Mouse (Mus musculus) mesoderm, embryonic 11.5 days (tissue): ENCODE measurements at regions not wholly inside any gene's neighbourhood (a gene's known extent, or its start where the extent isn't known, plus 50 kb on each side); places are given as distances from the start of the nearest gene placed in this dataset.
A peak's percentile ranks its signal among the peaks of the same experiment; 100 is the strongest.

Source experiments
- DNase-seq: peaks from one replicate; pipeline ENCODE4 v3.0.0-alpha.2; 2012; ENCODE audit warnings: low read depth, low spot score

DNA sequence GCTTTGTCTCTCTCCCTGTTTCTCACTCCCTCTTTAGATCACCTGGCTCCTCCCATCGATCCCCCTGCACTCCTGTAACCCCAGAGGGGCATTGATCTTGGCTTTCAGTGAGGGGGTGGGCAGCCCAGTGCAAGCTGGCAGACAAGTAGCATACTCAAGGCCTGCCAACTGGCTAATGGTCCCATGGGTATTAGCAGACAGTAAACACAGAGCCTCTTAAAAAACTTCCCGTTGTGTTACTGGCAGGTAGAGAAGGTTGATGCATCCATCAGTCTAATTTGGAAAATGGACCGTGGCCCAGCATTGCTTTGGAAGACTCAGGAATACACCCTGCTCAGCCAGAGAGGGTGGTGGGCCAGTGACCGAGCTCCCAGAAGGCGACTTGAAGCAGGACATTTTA is 145.0 kb downstream of the 9530068E07Rik start:
- DNase-seq: no peak

DNA sequence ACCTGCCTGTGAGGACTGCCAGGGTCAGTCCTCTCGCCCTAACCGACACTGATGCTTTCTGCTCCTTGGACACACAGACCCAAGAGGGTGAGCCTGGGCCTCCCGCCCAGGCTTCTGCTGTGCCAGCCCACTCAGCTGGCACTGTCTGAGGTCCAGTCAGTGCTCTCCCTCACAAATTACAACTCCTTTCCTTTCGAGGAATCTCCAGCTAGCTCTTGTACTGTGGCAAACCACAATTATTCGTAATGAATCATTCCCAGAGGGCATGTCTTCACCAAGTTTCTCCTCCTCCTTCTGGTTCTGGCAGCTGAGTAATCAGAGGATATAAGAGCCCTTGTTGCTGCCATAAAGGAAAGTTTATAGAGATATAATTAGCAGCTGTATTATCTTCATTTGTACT is 155.2 kb downstream of the 9530068E07Rik start:
- no peak for DNase-seq

DNA sequence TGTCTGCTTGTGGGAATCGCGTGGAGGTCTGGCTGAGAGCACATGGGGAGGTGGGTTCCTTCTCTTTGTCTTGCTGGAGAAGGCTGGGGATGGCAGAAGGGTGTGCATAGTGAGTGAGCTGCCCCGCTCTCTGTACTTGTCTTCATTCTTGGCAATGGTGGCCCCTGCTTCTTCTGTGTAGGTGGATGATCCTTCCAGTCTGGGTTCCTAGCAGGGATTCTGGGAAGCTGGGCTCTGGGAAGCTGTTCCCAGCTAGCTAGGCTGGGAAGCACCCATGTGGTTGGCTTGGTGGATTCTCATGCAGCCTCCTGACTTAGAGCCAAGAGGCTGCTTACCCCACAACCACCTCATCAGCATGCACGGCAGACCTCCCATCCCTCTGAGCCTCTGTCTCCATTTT is 156.6 kb downstream of the 9530068E07Rik start:
- no peak for DNase-seq

DNA sequence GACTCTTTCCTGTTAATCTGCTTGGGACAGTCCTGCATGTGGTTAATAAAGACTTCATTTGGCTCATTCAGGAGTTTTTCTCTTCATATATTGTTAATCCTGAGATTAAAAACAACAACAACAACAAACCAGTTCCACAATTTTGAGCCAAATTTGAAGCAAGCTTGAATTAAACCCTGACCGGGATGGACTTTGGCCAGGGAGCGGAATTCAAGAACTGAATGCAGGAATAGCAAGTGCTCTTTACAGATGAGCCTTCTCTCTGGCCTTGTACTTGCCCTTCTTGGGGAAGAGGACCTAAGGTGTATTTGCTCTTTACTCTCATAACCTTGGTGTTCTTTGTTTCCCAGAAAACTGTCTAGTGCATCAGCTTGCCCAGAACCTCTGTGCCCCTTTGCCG is 161.6 kb downstream of the 9530068E07Rik start:
- DNase-seq: no peak

DNA sequence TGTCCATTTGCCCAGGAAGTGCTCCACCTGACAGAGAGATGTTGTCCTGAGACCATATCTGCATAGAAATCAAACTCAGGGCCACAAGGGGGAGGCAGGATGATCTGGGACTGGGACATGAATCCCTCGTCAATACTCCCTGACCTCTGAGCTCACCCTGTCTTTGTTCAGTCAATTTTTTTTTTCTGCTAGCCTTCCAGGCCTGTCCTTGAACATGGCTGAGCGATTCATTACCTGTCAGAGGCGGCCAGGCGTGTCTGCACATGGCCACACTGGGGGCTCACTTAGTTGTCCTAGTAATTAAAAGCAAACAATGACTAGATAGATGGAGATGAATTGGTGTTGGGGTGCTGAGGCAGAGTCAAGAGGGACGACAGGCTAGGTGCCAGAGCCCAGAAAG is 162.6 kb downstream of the 9530068E07Rik start:
- DNase-seq: no peak

DNA sequence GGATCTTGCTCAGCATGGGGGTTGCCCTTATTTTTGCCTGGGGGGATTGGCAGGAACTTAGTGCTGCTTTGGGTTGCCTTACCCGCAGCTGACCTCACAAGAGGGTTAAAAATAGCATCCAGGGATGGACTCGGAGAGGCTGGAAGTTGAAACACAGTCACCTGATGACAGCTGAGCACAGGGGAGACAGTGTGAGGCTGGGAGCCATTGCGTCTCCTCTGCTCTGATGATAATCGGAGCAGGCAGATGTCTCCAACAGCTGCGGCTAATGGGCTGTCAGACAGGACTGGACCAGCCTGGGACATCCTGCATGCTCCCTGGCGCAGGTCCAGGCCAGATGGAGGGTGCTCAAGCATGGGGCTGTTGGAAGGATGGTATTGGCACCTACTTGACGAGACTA is 165.1 kb downstream of the 9530068E07Rik start:
- peak; percentile 17 for DNase-seq

DNA sequence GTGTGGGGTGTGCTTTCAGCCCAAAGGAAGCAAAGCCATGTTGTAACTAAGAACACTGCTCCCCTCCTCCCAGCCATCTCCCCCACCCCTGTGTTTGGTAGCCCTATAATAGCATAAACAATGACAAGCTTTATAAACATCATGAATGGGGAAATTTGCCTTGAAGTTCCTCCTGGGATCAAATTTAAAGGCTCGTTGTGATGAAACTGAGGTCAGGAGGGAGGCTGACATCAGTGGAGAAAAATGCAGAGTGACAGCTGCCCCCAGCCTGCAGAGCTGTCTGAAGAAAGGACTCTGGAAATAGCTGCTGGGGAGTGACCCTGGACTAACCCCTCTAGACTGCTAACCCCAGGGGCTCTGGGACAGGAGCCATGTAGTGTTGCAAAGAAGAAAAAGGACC is 169.2 kb downstream of the 9530068E07Rik start:
- DNase-seq: peak; percentile 43

DNA sequence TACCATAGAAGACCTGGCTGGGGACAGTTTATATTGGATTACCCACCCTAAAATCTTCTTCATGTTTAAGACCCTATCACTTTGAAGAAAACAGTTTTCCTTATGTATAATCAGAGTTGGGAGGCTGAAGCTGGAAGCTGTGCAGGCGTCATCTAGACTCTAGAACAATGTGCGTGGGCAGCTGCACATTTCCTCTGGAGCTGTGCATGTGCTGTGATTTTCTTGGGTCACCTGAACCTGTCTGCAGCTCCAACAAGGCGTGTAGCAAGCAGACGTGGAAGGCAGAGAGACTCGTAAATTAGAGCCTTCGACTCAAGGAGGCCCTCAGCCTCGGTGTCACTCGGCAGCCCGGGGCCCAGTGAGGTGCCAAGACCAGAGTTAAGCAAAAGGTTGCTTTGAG is 169.8 kb downstream of the 9530068E07Rik start:
- DNase-seq: no peak

DNA sequence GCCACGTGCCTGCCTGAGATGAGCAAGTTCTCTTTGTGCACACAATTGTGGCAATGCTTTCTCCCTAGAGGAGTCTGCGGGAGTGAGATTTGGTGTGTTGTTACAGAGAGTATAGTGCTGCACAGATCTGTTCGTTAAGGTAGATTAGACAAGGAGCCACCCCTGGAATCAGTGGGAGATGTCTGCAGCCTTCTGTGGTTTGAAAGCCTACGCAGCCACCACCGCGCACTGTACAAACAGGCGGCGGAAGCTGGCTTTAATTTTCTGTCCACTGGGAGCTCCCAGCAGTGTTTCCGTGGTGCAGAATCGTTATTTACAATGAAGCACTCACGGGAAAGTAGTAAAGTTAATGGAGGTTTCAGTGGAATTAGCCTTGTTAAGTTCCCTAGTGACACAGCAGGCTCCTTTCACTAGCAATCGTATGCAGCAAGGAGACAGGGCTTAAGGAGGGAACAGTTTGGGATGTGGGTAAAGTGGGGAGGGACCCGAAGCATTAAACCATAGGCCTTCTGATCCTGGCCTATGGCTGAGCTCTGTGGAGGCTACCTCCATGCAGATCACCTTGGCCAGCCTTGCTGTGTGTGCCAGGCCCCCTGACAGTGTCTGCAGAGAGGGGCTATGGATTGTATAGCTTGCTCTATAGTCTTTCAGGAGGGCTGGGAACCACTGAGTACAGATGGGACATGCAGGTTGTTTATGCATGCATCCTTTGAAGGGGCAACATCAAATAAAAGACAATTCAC is 171.9 kb downstream of the 9530068E07Rik start:
- no peak for DNase-seq

DNA sequence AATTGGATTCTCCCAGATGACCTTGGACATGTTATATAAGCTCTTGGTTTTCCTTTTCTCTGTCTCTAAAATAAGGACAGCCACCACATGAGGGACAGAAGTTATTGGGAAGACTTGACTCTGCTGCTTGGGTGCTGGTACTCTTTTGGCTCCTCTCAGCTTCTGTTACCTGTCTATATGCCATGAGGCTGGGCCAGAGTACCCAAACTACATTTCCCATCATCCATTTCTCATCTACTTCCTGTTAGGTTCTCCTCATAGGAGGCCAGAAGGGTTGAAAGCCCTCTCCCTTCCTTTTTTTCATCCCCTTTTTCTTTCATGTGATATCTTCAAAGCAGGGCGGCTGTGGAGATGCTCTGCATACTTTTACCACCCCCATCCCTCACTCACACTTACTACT is 172.6 kb downstream of the 9530068E07Rik start:
- no peak for DNase-seq

DNA sequence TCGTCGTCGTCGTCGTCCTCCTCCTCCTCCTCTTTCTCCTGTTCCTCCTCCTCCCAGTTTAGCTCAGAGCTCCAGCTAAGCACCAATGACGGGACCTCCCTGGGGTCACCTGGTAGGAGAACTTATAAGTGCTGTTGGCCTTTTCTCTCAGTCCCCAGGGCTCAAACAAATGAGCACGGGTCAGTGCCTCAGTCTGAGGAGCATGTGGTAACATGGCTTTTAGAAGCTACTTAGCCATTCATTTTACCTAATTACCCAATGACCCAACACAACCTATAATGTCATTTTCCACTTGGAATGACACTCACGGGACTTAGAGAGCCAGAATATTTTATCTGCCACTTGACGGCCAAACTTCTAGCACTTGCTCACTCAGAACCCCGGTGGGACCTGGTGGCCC is 173.5 kb downstream of the 9530068E07Rik start:
- no peak for DNase-seq

DNA sequence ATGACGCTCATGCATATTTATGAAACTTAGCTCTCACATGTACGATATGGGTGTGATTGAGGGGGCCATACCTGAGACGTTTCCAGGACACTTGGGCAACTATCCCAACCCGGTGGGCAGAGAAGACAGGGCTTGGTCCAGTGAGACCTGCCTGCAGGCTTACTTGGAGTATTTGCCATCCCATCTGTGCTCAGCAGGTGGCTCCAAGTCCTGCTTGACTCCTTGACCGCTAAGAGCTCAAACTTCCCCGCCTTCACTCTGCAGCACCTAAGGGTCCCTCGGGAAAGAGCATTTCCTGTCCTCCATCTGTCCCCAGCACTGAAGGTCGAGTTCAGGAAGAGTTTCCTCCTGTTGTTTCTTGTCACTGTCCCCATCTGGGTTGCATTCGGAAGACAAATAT is 182.2 kb downstream of the 9530068E07Rik start:
- no peak for DNase-seq

DNA sequence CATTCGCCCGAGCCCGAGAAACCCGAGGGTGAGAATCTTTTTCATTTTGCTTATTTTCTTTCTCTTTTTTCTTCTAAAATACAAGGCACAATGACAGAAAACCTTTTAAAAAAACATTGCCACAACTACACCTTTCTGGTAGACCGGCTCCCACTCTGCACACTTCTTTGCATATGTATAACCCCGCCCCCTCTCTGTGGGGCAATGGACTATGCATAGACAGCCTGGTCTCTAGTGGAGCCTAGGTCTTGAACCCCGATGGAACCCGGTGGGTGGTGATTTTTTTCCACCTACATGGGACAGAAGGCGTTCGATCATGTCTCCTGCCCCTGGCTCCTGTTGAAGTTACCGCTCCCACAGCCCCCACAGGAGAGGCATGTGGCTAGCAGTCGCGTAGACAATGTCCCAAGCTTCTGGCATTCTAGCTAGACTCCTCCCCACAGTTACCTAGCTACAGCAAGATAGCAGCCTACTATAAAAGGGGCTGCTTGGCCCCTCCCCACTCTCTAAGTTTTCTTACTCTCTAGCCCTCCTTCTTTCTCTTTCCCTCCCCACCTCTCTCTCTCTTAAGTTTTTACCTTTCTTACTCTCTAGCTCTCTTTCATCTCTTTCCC is 183.6 kb downstream of the 9530068E07Rik start:
- DNase-seq: no peak

DNA sequence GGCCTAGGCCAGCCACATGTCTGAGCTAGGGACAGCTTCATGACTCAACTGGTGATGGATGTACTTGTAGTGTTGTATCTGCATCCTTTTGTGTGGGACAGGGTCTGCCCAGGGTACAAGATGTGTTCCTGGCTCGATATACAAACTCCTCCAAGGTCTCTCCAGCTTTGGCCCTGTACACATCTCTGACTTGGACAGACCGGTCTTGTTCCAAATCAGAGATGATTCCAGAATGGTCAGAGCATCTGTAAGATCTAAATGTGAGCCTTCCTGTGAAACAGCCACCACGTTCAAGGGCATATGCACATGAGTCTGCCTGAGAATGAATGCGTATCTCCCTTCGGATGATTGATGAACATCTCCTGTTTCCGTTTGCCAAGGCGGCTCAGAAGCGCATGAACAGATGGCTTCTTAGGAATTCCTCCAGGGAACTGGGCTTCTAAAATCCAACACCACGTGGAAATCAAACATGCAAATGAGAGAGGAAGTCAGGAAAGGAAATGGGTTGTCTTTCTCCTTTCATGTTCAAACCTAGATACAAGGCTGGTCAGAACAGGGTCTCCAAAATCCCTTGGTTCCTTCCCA is 172.7 kb upstream of the Fstl4 start:
- DNase-seq: peak; percentile 48

DNA sequence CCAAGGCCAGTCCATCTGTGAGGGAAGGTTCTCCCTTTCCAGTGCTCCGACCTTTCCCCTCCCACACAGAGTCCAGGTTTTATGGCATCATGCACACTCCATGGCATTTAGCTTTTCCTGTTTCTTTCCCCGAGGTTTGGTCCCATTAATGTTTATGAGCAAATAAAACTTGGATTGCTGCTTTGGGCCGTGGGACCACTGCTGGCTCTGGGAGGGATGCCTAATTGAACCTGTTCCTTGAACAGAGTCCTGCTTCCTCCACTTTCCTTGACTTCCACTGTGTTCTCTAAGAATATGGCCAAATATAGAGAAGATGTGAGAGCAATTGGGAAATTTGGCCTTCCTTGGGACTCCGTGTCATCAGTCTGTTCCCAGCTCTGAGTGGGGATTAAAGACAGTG is 170.3 kb upstream of the Fstl4 start:
- DNase-seq: no peak

DNA sequence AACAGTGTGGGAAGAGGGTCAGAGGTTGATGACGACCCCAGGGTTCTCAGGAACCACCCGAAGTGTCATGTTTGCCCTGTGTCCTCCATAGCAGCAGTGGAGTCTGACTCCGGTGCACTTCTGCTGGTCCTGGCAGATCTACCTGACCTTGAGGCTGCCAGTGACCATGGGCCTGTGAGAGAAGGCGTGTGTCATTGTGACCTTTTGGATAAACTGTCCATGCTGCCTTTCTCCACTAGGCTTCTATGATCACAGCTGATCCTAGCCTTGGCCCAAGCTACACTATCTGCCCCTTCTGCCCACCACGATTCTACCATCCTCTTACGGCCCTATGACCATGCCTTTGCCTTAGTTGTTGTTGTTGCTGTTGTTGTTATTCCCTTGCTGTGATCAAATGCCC is 163.2 kb upstream of the Fstl4 start:
- no peak for DNase-seq

DNA sequence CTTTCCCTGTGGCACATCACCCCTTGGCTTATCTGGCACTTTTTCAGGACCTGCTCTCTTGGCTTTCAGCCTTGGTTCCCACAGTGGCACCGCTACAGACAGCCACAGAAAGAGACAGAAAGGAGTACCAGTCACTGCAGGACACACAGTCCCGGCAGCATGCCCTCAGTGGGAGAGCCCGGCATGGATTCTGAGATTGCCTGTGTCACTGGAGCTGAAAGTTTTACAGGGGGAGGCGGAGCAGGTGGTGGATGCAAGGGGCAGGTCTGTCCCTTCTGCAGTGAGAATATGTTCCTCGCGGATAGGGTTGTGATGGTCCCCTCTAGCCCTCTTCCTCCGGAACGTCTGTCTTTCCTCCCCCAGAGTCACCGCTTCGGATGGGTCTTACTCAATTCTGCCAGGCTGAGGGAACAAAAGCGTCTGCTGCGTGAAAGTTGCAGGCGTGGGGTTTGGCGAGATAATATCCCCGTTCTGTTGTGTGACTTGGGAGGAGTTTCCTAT is 162.3 kb upstream of the Fstl4 start:
- DNase-seq: no peak

DNA sequence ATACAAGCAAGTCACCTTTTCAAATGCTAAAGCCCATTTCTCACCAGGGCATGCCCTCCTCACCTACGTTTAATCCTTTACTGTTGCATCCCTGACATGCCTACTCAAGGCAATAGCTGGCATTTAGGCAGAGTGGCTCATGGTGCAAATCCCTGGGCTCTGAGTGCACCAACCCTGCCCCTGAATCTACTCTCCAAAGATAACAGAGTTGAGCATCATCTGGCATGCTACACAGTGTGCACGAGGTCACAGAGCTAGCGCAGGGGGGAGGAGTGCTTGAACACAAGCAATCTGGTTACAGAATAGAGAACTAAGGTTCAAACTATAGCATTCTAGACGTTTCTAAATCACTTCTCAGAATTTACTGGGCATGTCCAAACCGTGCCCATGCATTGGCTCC is 161.6 kb upstream of the Fstl4 start:
- no peak for DNase-seq

DNA sequence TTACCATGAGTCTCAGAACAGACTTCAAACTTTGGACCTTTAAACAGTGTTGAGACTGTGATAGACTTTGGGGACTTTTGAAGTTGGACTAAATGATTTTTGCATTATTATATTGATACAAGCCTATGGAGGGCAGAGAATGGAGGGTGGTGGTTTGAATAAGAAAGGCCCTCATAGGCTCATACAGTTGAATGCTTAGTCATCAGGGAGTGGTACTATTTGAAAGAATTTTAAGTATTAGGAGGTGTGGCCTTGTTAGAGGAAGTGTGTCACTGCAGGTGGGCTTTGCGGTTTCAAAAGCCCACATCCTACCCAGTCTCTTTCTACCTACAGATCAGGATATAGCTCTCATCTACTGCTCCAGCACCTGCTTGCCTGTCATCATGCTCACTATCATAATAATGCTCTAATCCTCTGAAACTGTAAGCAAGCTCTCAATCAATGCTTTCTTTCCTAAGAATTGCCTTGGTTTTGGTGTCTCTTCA is 153.7 kb upstream of the Fstl4 start:
- no peak for DNase-seq

DNA sequence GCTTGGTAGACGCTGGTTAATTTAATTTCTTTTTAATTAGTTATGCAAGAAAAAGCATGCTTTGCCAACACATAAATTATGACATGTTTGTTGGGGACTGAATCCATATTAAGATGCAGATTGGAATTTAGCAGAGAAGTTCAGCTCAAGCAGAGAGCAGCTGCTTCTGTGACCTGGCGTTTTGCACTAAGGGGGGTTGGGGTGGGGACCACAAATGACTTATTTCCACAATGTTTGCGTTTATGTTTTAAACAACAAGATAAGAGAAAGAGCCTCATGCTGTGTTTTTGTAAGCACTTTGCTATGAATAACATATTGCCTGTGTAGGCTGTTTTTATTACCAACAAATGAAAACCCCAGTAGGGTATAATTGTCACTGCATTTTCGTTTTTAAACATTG is 148.8 kb upstream of the Fstl4 start:
- no peak for DNase-seq

DNA sequence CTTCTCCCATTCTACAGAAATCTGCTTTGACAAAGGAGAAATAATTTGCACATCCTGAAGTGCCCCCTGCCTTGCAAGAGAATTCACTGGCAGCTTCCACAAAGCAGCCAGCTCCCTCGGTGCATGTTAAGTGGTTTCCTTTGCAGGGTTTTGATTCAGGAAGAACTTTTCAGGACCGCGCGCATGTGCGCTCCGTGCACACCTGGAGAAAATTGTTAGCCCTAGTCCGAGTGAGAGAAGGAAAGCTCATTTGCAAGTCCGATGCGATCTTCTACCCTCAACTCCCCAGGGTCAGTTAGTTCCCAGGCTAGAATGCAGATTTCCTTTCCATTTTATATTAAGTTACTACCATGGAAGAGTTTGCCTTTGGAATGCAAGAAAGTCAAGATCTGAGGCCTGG is 145.8 kb upstream of the Fstl4 start:
- no peak for DNase-seq

DNA sequence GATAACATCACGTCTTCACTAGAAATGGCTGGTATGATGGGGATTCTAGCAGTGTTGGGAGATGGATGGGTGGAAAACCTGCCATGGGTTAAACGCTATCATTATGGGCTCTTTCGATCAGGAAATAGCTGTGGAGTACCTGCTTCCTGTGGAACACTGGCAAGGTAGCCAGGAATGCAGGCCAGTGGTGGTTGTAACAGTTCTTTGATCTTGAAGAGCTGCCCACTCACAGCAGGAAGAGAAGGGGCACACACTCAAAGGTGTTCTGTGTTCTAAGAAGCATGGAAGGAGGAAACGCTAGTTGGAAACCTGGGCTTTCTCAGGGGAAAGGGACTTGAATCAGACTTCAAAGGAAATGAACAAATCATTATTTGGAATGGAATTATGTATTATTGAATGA is 141.6 kb upstream of the Fstl4 start:
- no peak for DNase-seq

DNA sequence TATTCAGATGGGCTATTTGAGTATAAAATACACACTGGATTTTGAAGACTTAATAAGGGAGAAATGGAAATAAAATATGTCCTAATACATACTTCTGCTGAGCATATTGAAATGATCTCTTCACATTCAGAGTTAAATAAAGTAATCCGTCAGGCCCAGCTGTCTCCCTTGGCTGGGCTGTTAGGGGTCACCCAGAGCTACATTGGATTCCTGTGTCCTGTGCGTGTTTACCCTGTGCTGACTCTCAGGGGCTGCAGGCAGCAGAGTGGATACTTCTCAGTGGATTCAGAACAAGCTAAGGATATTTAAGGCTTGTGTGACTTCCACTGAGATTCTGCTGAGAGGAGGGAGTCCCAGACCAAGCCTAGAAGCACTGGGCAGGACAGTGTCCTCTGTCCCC is 135.6 kb upstream of the Fstl4 start:
- no peak for DNase-seq
